Mouse (Mus musculus) liver, postnatal 0 days (tissue): Measurements from ENCODE around the gene Spop. TPM values are rescaled to one million over a fixed set of nuclear protein-coding genes. Genes with fewer than 3 reads are reported as not detected.

Source experiments
- ATAC-seq: fragments of 200-750 bp; cut with Nextera tagmentation; 2 replicates; pipeline ENCODE4 v1.8.0; 2017; ENCODE audit warnings: mild to moderate bottlenecking, moderate library complexity
- DNase-seq: peaks from one replicate; pipeline ENCODE4 v3.0.0-alpha.2; 2016
- H3K27ac ChIP-seq: fragments of 300-500 bp; sonication (generic); 2 replicates; pipeline ENCODE4 v1.5.1; 2014; ENCODE audit warnings: antibody characterized with exemption, moderate library complexity, mild to moderate bottlenecking, low read depth
- H3K27me3 ChIP-seq: fragments of 300-500 bp; sonication (generic); 2 replicates; pipeline ENCODE4 v1.6.1; 2014; ENCODE audit warnings: low read length, control low read depth, mixed read lengths; ENCODE audit not compliant: insufficient read depth
- H3K36me3 ChIP-seq: fragments of 300-500 bp; sonication (generic); replicated peaks from 2 replicates; pipeline ENCODE4 v1.6.1; 2014; ENCODE audit warnings: mild to moderate bottlenecking, control low read depth, low read length, moderate library complexity, mixed read lengths; ENCODE audit not compliant: insufficient read depth
- H3K4me1 ChIP-seq: fragments of 300-500 bp; sonication (generic); 2 replicates; pipeline ENCODE4 v1.6.1; 2014; ENCODE audit warnings: antibody characterized with exemption, mild to moderate bottlenecking, control low read depth; ENCODE audit not compliant: insufficient read depth
- H3K4me2 ChIP-seq: fragments of 300-500 bp; sonication (generic); 2 replicates; pipeline ENCODE4 v1.6.1; 2014; ENCODE audit warnings: low read depth, mild to moderate bottlenecking, low read length, moderate library complexity, mixed read lengths
- H3K4me3 ChIP-seq: fragments of 300-500 bp; sonication (generic); 2 replicates; pipeline ENCODE4 v1.5.1; 2014; ENCODE audit warnings: low read depth, low read length
- H3K9ac ChIP-seq: fragments of 300-500 bp; sonication (generic); replicated peaks from 2 replicates; pipeline ENCODE4 v1.6.1; 2014; ENCODE audit warnings: mild to moderate bottlenecking, moderate library complexity
- H3K9me3 ChIP-seq: fragments of 300-500 bp; sonication (generic); 2 replicates; pipeline ENCODE4 v1.6.1; 2016; ENCODE audit warnings: mild to moderate bottlenecking, control low read depth, low read length, mixed read lengths
- CTCF ChIP-seq: sonication (generic); IDR thresholded peaks from 2 replicates; pipeline ENCODE4 v1.5.1; 2016; ENCODE audit warnings: antibody characterized with exemption, low read depth
- EP300 ChIP-seq: IDR thresholded peaks from 2 replicates; pipeline ENCODE4 v1.6.1; 2016; ENCODE audit warnings: antibody characterized with exemption, low read depth, mild to moderate bottlenecking
- WGBS: fragments of 180-500 bp; shearing (Covaris S2); extraction: QIAGEN DNeasy Blood & Tissue Kit; methylation state at CpG from one replicate; pipeline ENCODE4 v1.1.7; 2014; ENCODE audit not compliant: insufficient replicate concordance; 5-methylcytosine and 5-hydroxymethylcytosine counted together
- polyA plus RNA-seq: library from polyadenylated mRNA; unstranded; fragments of >200 nt; fragmentation: Nextera tagmentation; extraction: Ambion mirVana; gene quantifications from 2 replicates; pipeline ENCODE4 v1.2.1, GENCODE M21; 2015

The Spop gene
- polyA plus RNA-seq, 1 experiment from 2014 or later: 53.2 TPM

GRCm38 (mm10) chr11:95387354-95387753 lies 26.5 kb upstream of the Spop start:
- no peak overlapping the region for H3K27ac ChIP-seq
- no peak for TF ChIP-seq CTCF
- no peak for TF ChIP-seq EP300
- H3K4me3 ChIP-seq: no peak overlapping the region
- H3K4me2 ChIP-seq: no peak overlapping the region
- H3K9me3 ChIP-seq: no peaks in the 10 kb centered on the region
- H3K9ac ChIP-seq: no peak overlapping the region
- peaks cover 40% of the 10 kb centered on the region for H3K36me3 ChIP-seq
- H3K27me3 ChIP-seq: no peaks in the 10 kb centered on the region
- WGBS: 64% methylated on average over 7 of the region's 7 CpGs
- DNase-seq (no peak), ATAC-seq (no peak)
- H3K4me1 ChIP-seq: peaks cover 15% of the 10 kb centered on the region

- no peak overlapping the region for H3K27ac ChIP-seq
- ATAC-seq: no peak
- H3K4me2 ChIP-seq: no peak overlapping the region
- TF ChIP-seq CTCF (peak; percentile 48), EP300 (no peak)
- H3K36me3 ChIP-seq: peaks cover 40% of the 10 kb centered on the region
- H3K4me1 ChIP-seq: peaks cover 12% of the 10 kb centered on the region
- no peak overlapping the region for H3K4me3 ChIP-seq
- H3K9me3 ChIP-seq: no peaks in the 10 kb centered on the region
- H3K9ac ChIP-seq: no peak overlapping the region
- no peaks in the 10 kb centered on the region for H3K27me3 ChIP-seq
- DNase-seq: no peak
- 73% methylated on average over 3 of the region's 3 CpGs for WGBS
These were observed 24.9 kb upstream of the Spop start for GRCm38 (mm10) chr11:95389006-95389405.

- no peak for TF ChIP-seq CTCF
- TF ChIP-seq EP300: no peak
These were observed 23.5 kb upstream of the Spop start for GRCm38 (mm10) chr11:95390420-95390819.

GRCm38 (mm10) chr11:95391201-95391600 lies 22.7 kb upstream of the Spop start:
- H3K27me3 ChIP-seq: no peaks in the 10 kb centered on the region
- no peaks in the 10 kb centered on the region for H3K9me3 ChIP-seq
- no peak overlapping the region for H3K4me2 ChIP-seq
- peaks cover 40% of the 10 kb centered on the region for H3K36me3 ChIP-seq
- DNase-seq (no peak), ATAC-seq (no peak)
- H3K27ac ChIP-seq: no peak overlapping the region
- H3K4me1 ChIP-seq: peaks cover 4% of the 10 kb centered on the region; the same call in 1 of the 2 replicates
- WGBS: 77% methylated on average over 4 of the region's 4 CpGs
- TF ChIP-seq CTCF: no peak
- no peak for TF ChIP-seq EP300
- no peak overlapping the region for H3K9ac ChIP-seq
- H3K4me3 ChIP-seq: no peak overlapping the region

More at GRCm38 (mm10) chr11:95390420-95390819, 23.5 kb upstream of the Spop start:
- DNase-seq: no peak
- Histone ChIP-seq H3K4me3 (no peak overlapping the region), H3K27ac (no peak overlapping the region), H3K4me1 (peaks cover 11% of the 10 kb centered on the region), H3K9me3 (no peaks in the 10 kb centered on the region), H3K27me3 (no peaks in the 10 kb centered on the region), H3K4me2 (no peak overlapping the region), H3K36me3 (peaks cover 40% of the 10 kb centered on the region), H3K9ac (no peak overlapping the region)
- WGBS: 83% methylated on average over 6 of the region's 6 CpGs
- no peak for ATAC-seq

- DNase-seq (no peak), ATAC-seq (no peak)
- Histone ChIP-seq H3K27me3 (no peaks in the 10 kb centered on the region), H3K9ac (no peak overlapping the region), H3K27ac (no peak overlapping the region), H3K9me3 (no peaks in the 10 kb centered on the region), H3K4me2 (no peak overlapping the region), H3K36me3 (peaks cover 40% of the 10 kb centered on the region), H3K4me3 (no peak overlapping the region), H3K4me1 (no peaks in the 10 kb centered on the region; the same call in 1 of the 2 replicates)
- WGBS: 82% methylated on average over 5 of the region's 5 CpGs
- TF ChIP-seq CTCF (no peak), EP300 (no peak)
These were observed 22.1 kb upstream of the Spop start for GRCm38 (mm10) chr11:95391743-95392142.

GRCm38 (mm10) chr11:95392223-95392667 lies 21.6 kb upstream of the Spop start:
- peak; percentile 32; the same call in 1 of the 2 replicates for ATAC-seq
- H3K4me2 ChIP-seq: no peak overlapping the region
- TF ChIP-seq CTCF (no peak), EP300 (no peak)
- H3K27me3 ChIP-seq: no peaks in the 10 kb centered on the region
- H3K4me3 ChIP-seq: no peak overlapping the region
- no peaks in the 10 kb centered on the region; the same call in 1 of the 2 replicates for H3K4me1 ChIP-seq
- H3K27ac ChIP-seq: no peak overlapping the region
- no peak overlapping the region for H3K9ac ChIP-seq
- no peak for DNase-seq
- 71% methylated on average over 7 of the region's 7 CpGs for WGBS
- peaks cover 40% of the 10 kb centered on the region for H3K36me3 ChIP-seq
- H3K9me3 ChIP-seq: no peaks in the 10 kb centered on the region
